Mouse (Mus musculus) embryonic fibroblast, embryonic 13.5 days (primary cell): ENCODE results near the gene Pdha2.

Experiments used
- CTCF ChIP-seq: IDR thresholded peaks from 2 replicates; pipeline ENCODE4 v1.5.1; 2011; ENCODE audit warnings: mild to moderate bottlenecking, control low read depth, low read length, moderate library complexity, borderline replicate concordance; ENCODE audit not compliant: insufficient read depth
- POLR2A ChIP-seq: IDR thresholded peaks from 2 replicates; pipeline ENCODE4 v1.6.1; 2011; ENCODE audit warnings: low read depth, mild to moderate bottlenecking, control low read depth, low read length, moderate library complexity

- TF ChIP-seq CTCF = no peak
- TF ChIP-seq POLR2A = no peak
Measured at GRCm38 (mm10) chr3:141260518-141260917, 48.4 kb upstream of the Pdha2 start.
